Mouse (Mus musculus): Measurements from ENCODE around the gene Slc25a20. TPM values are rescaled to one million over a fixed set of nuclear protein-coding genes. Genes with fewer than 3 reads are reported as not detected.

Slc25a20 gene
- total RNA-seq (2014; rRNA removed) (31.0 and 41.1 TPM in 2 replicates), polyA plus RNA-seq (2015; fragmentation: Nextera tagmentation; extraction: Ambion mirVana) (49.7 and 50.2 TPM in 2 replicates)

DNA sequence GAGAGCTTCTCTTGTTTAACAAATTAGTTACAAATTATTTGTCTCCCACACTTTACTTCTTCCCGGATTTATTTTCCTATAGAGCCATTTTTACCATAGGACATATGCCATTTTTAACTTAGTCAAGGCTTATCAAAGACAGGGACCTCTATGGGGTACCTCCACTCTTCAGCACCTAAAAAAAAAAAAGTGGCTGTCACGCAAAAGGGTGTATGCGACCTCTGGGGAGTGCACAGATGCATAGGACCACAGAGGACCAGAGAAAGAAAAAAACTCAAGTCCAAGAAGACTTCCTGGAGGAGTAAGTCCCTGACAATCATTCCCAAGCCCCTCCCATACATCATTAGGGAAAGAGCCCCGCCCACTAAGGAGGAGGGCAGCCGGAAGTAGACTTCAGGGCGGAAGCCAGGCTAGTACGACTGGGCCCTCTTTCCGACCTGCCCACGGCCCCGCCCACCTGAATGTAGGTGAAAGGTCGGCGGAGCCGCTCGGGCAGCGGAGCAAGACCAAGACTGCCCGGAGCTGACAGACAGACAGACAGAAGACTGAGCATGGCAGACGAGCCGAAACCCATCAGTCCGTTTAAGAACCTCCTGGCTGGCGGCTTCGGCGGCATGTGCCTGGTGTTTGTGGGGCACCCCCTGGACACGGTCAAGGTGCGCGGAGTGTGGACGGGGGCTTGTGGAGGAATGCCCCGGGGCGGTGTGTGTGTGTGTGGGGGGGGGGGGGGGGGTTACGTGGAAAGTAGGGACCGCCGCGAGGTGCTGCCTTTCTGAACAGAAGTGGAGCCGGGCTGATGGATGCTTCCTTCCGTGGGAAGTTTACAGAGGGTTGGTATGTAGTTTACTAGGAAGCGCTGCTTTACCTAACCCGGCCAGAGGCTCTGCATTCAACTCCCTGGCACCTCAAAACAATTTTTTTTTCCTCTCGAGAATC, at the start of gene Slc25a20:
Gene Slc25a20, plus strand, starts transcription at position 412 of the 936 bp plus-strand sequence.
- TF ChIP-seq CTCF (IDR thresholded peaks at IDR 0.05; ENCODE audit: low read depth) = no peak
- no peaks in the 10 kb centered on the region for H3K36me3 ChIP-seq (ENCODE audit: insufficient read depth, low read length)
- H3K27ac ChIP-seq = no peak within 1 kb of the TSS
- H3K4me2 ChIP-seq (ENCODE audit: low read depth, low read length) = peak within 1 kb of the TSS; percentile 85
- peak within 1 kb of the TSS; percentile 58 for H3K9ac ChIP-seq (replicated peaks; ENCODE audit: low read length)
- H3K27me3 ChIP-seq (ENCODE audit: insufficient read depth, low read length) = no peaks in the 10 kb centered on the region
- peak within 1 kb of the TSS; percentile 65 for H3K4me3 ChIP-seq (ENCODE audit: low read length)
- peak; percentile 88 for DNase-seq (ENCODE audit: low spot score)
- 3% methylated on average over 37 of the region's 37 CpGs for WGBS
- ATAC-seq = peak; percentile 97
- H3K9me3 ChIP-seq (ENCODE audit: low read length) = no peaks in the 10 kb centered on the region
- H3K4me1 ChIP-seq (ENCODE audit: insufficient read depth, low read length) = peaks cover 10% of the 10 kb centered on the region

DNA sequence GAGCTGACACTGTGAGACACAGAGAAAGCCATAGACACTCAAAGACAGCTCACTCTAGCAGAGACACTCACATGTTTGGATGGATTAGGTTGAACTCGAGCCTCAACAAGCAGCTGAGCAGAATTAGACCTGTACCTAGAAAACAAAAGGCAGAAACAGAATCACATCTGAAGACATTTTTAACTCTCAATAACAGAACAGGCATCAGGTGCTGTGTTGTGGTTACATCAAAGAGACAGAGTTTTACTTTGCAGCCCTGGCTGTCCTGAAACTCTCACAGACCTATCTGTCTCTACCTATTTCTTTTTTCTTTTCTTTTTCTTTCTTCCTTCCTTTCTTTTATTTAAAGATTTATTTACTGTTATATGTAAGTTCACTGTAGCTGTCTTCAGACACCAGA, 44.6 kb upstream of the Slc25a20 start:
- Histone ChIP-seq H3K27me3 (ENCODE audit: insufficient read depth, low read length) (no peaks in the 10 kb centered on the region), H3K9ac (replicated peaks; ENCODE audit: low read length) (no peak overlapping the region), H3K36me3 (ENCODE audit: insufficient read depth, low read length) (peaks cover 29% of the 10 kb centered on the region), H3K4me1 (ENCODE audit: insufficient read depth, low read length) (no peaks in the 10 kb centered on the region), H3K9me3 (ENCODE audit: low read length) (no peaks in the 10 kb centered on the region), H3K27ac (no peak overlapping the region), H3K4me2 (ENCODE audit: low read depth, low read length) (no peak overlapping the region), H3K4me3 (ENCODE audit: low read length) (no peak overlapping the region)
- TF ChIP-seq CTCF (IDR thresholded peaks at IDR 0.05; ENCODE audit: low read depth) = no peak
- ATAC-seq (no peak), DNase-seq (ENCODE audit: low spot score) (no peak)
- 87% methylated on average over 1 of the region's 1 CpGs for WGBS

DNA sequence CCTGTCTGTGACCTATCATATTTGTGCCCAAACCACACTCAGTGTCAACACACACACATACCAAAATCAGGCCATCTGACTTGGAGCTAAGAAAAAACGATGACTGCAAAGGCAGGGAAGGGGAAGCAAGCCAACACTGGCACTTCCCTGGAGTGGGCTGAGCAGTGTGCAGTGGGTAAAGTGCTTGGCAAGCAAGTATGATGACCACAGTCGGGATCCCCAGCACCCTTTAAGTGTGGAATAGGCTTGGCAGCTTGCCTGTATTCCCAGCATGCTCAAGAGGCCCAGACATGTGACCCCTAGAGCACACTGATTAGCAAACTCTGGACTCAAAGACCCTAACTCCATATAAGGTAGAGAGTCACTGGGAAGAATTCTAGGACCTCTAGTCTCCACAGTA, 35.4 kb upstream of the Slc25a20 start:
- H3K4me1 ChIP-seq (ENCODE audit: insufficient read depth, low read length) = no peaks in the 10 kb centered on the region
- no peaks in the 10 kb centered on the region for H3K27me3 ChIP-seq (ENCODE audit: insufficient read depth, low read length)
- TF ChIP-seq CTCF (IDR thresholded peaks at IDR 0.05; ENCODE audit: low read depth) = no peak
- H3K9me3 ChIP-seq (ENCODE audit: low read length) = no peaks in the 10 kb centered on the region
- DNase-seq (ENCODE audit: low spot score) = peak; percentile 37
- ATAC-seq = no peak
- no peak overlapping the region for H3K9ac ChIP-seq (replicated peaks; ENCODE audit: low read length)
- H3K4me3 ChIP-seq (ENCODE audit: low read length) = no peak overlapping the region
- H3K27ac ChIP-seq = no peak overlapping the region
- no peak overlapping the region for H3K4me2 ChIP-seq (ENCODE audit: low read depth, low read length)
- 38% methylated on average over 2 of the region's 2 CpGs for WGBS
- H3K36me3 ChIP-seq (ENCODE audit: insufficient read depth, low read length) = no peaks in the 10 kb centered on the region; the same call in 1 of the 2 replicates

DNA sequence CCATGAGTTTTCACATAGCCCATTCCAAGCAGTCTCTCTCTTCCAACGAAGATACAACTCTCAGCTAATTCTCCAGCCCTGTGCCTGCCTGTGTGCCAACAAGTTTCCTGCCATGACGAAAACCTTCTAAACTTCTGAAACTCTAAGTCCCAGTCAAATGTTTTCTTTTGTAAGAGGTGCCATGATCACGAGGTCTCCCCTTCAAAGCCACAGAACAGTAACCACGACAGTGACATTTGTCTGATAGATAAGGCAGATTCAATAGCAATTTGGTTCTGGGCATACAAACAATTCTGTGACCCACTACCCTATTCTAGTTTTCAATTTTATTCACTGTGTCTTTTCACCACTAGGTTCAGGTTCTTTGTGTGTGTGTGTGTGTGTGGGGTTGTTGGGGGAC, 33.7 kb upstream of the Slc25a20 start:
- 78% methylated on average over 4 of the region's 4 CpGs for WGBS
- no peak overlapping the region for H3K4me2 ChIP-seq (ENCODE audit: low read depth, low read length)

GRCm38 (mm10) chr9:108630683-108631082, 31.2 kb upstream of the Slc25a20 start:
- no peaks in the 10 kb centered on the region; the same call in 1 of the 2 replicates for H3K36me3 ChIP-seq (ENCODE audit: insufficient read depth, low read length)
- H3K9ac ChIP-seq (replicated peaks; ENCODE audit: low read length) = no peak overlapping the region
- no peak for ATAC-seq
- TF ChIP-seq CTCF (IDR thresholded peaks at IDR 0.05; ENCODE audit: low read depth) = no peak
- H3K27ac ChIP-seq = no peak overlapping the region
- H3K9me3 ChIP-seq (ENCODE audit: low read length) = no peaks in the 10 kb centered on the region
- no peak overlapping the region for H3K4me3 ChIP-seq (ENCODE audit: low read length)
- 92% methylated on average over 1 of the region's 1 CpGs for WGBS
- H3K4me2 ChIP-seq (ENCODE audit: low read depth, low read length) = no peak overlapping the region
- no peaks in the 10 kb centered on the region for H3K27me3 ChIP-seq (ENCODE audit: insufficient read depth, low read length)
- H3K4me1 ChIP-seq (ENCODE audit: insufficient read depth, low read length) = no peaks in the 10 kb centered on the region
- DNase-seq (ENCODE audit: low spot score) = no peak

More for the DNA sequence above, 33.7 kb upstream of the Slc25a20 start:
- H3K9me3 ChIP-seq (ENCODE audit: low read length) = no peaks in the 10 kb centered on the region
- no peaks in the 10 kb centered on the region; the same call in 1 of the 2 replicates for H3K36me3 ChIP-seq (ENCODE audit: insufficient read depth, low read length)
- H3K27me3 ChIP-seq (ENCODE audit: insufficient read depth, low read length) = no peaks in the 10 kb centered on the region
- no peak for TF ChIP-seq CTCF (IDR thresholded peaks at IDR 0.05; ENCODE audit: low read depth)
- no peak overlapping the region for H3K27ac ChIP-seq
- no peak for DNase-seq (ENCODE audit: low spot score)
- H3K9ac ChIP-seq (replicated peaks; ENCODE audit: low read length) = no peak overlapping the region
- no peak for ATAC-seq
- H3K4me1 ChIP-seq (ENCODE audit: insufficient read depth, low read length) = no peaks in the 10 kb centered on the region
- no peak overlapping the region for H3K4me3 ChIP-seq (ENCODE audit: low read length)

- Histone ChIP-seq H3K27me3 (ENCODE audit: insufficient read depth, low read length) (no peaks in the 10 kb centered on the region), H3K4me1 (ENCODE audit: insufficient read depth, low read length) (no peaks in the 10 kb centered on the region), H3K4me2 (ENCODE audit: low read depth, low read length) (no peak overlapping the region), H3K9ac (replicated peaks; ENCODE audit: low read length) (no peak overlapping the region), H3K9me3 (ENCODE audit: low read length) (no peaks in the 10 kb centered on the region), H3K27ac (no peak overlapping the region), H3K36me3 (ENCODE audit: insufficient read depth, low read length) (no peaks in the 10 kb centered on the region), H3K4me3 (ENCODE audit: low read length) (no peak overlapping the region)
- WGBS = 94% methylated on average over 5 of the region's 5 CpGs
- no peak for ATAC-seq
- TF ChIP-seq CTCF (IDR thresholded peaks at IDR 0.05; ENCODE audit: low read depth) = no peak
- no peak for DNase-seq (ENCODE audit: low spot score)
Observed at GRCm38 (mm10) chr9:108631631-108632256, 30.1 kb upstream of the Slc25a20 start.
